Mouse (Mus musculus) MEL-GATA-1-ER (cell line): ENCODE results near the gene Trappc5.

Source experiments
- DNase-seq: peaks from one replicate; pipeline ENCODE4 v3.0.0-alpha.2; 2012; ENCODE audit warnings: low read depth; ENCODE audit errors: extremely low read depth

Gene Trappc5

DNA sequence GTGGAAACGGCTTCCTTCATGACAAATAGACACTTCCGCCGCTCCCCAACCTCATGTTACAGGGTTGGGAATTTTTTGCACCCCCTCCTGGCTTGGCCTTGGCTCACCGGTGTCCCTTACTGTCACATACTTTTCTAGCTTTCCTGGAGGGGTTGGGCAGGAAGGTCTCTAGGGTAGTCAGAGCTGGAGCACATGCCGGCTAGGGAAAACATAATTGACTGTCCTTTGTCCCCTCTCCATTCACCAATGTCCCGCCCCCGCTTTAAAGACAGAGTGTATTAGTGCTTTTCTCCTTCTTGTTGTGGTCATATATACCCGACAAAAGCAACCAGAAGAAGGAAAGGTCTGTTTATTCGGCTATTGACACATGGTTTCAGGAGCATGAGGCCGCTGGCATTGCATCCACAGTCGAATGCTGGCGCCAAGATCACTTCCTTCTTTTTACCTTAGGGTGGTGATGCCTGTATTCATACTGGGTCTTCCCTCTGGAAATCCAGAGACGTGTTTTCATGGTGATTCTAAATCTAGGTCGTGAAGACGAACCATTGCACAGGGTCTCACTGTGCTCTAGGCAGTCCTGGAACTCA lies 987 bp downstream of the Trappc5 start:
- DNase-seq, result peak; percentile 33

DNA sequence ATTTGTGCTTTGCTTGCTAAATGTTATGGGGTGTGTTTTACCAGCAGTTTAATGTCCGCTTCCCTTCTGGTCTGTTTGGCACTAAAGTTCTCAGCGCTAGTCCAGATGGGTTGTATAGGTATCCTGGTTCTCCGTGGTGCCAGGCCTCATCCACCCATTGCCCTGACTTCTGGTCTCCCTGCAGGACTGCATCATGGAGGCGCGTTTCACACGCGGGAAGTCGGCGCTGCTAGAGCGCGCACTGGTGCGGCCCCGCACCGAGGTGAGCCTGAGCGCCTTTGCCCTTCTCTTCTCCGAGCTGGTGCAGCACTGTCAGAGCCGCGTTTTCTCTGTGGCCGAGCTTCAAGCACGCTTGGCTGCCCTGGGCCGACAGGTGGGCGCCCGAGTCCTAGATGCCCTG lies 2.7 kb downstream of the Trappc5 start:
- DNase-seq, result no peak

DNA sequence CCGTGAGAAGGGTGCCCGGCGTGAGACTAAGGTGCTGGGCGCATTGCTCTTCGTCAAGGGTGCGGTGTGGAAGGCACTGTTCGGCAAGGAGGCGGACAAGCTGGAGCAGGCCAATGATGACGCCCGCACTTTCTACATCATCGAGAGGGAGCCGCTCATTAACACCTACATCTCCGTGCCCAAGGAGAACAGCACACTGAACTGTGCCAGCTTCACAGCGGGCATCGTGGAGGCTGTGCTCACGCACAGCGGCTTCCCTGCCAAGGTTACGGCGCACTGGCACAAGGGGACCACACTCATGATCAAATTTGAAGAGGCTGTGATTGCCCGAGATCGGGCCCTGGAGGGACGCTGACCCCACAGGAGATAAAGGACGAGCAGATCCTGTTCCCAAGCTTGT lies 3.1 kb downstream of the Trappc5 start:
- DNase-seq, result no peak

DNA sequence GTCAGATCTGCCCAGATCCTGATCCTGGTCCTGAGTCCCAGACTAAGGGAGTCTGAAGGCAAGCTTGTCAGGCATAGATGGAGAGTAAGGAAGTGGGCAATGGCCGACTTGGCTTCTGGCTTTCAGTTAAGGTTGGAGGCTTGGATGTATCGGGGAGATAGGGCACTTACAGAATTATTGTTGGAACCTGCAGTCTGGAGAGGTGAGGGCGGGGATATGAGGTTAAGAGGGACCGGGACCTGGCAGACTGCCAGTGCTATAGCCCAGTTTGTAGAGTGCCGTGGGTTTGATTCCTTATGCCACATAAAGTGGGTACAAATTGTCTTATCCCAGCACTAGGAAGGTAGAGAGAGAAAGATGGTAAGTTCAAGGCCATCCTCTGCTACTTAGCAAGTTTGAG lies 3.6 kb downstream of the Trappc5 start:
- DNase-seq, result no peak

DNA sequence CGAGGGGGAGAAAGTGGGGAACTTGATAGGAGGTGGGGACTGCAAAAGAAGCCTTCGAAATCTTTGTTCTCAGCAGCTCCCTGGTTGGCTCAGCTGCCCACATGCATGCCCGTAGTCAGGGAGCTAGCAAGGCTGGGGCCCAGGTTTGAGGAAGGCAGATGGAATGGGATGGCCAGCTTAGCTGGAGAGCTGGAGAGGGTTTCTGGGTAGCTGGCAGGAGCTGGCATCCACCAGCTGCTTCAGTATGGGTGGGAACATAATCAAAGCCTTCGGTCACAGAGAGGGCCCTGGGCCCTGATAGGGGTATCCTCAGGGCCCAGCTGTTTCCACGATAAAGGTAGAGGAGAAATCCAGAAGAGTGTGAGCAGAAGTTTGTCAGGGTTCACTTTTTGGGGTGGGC lies 6.3 kb downstream of the Trappc5 start:
- DNase-seq, result no peak

DNA sequence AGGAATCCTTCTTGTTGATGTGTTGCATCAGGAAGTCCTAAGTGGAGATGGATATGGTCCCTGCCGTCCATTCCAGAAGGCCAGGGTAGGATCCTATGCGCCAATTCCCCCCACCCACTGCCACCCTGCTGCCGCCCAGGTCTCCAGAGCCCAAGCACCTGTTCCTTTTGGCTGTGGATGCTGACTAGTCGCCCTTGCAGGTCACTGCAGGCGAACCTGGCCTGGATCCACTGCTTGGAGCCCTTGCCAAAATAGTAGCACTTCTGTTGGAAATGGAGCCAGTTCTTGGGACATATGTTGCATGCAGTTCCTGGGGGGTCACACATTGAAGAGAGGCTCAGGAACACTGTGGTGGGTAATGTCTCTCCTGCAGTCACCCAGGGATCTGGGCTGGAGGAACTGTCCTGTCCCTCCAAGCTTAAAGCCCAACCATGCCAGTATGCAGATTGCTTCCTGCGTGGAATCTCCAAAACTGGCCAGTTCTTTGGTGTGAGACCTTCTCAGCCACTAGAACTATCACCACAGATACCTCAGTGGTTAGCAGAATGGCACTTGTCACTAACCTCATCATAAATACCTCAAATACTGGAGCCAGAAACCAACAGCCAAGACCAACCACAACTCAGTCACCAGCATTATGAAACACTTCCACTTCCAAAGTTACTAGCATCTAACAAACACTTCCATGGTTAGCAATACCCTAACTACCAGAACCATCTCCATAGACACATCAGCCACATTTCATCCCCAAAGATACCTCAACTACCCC lies 7.5 kb downstream of the Trappc5 start:
- DNase-seq, result no peak

DNA sequence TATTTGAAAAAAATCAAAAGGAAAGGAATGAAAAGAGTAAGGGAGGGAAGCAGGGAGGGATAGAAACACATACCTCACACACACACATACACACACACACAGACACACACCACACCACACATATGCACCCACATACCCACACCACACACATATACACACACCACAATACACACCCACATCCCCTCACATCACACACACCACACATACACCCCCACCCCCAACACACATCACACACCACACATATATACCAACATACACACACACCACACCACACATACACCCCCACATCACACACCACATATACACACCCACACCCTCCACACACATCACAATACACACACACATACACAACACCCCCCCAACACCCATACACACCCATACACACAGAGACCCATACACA lies 8.4 kb downstream of the Trappc5 start:
- DNase-seq, result no peak

DNA sequence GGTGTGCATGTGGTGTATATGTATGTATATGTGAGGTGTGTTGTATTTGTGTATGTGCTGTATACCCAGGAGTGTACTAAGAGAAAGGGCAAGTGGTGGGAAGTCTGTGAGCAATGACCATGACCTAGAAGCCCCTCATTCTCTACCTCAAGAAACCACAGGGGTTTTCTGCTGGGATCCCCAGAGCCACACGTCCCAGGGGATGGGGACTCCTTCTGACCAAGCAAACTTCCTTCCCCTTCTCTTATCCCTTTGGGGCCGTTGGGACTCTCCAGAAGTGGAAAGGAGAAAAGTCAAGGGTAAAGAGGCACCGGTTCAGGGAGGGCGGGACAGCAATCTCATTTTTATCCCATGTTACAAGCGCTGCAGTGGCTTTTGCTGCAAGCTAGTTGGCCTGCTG lies 9.3 kb downstream of the Trappc5 start:
- no peak for DNase-seq

DNA sequence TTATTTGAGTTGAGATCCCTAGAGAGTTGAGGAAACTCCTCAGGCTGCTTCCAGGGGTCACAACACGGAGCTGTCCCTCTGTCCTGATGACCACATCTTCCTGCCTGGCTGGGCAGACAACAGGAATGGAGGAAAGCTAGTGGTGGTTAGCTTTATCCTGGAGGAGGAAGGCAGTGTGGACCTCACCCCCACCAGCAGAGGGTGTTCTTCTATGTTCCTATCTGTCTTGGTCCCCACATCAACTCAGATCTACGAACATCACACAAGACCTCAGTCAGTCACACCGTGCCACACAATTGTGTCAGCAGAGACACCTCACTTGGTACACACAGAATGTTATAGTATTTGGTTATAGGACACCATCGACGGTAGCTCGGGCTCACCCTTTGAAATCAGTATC lies 11.4 kb downstream of the Trappc5 start:
- DNase-seq, result no peak

DNA sequence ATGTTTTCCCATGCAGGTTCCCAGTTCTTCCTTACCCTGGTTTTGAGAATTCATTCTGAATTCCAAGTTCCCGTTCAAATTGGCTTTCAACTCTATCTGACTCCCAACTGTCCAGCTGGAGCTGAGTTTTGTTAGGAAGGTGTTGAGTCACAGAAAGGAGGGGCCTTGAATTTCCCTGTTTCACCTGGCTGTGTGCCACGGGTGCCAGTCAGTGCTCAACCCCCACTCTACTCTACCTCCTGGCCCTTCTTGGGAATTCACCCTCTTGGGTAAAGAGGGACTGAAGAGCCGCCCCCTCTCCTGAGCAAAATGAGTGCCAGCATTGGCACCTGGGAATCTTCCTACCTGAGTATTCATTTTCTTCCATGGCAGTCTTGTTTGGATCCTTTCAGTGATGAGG lies 14.7 kb downstream of the Trappc5 start:
- DNase-seq, result no peak

DNA sequence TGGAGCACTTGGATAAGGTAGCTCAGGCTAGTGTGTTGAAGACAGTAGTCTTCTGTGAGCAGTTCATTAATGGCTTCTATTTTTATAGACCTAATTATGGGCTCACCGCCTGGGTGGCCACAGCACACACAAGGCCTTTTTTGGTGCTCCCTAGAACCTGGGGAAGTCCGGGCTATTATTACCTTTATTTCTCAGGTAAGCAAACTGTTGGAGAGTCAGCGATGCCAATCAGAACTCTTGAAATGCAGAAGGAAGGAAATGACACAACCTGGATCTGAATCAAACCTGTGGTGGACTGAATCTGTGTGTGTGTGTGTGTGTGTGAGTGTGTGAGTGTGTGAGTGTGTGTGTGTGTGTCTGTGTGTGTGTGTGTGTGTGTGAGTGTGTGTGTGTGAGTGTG lies 18.0 kb downstream of the Trappc5 start, which contains the start of gene Fcer2a:
Gene Fcer2a (minus strand): TSS at position 55 of the 400 bp plus-strand sequence.
- no peak for DNase-seq

DNA sequence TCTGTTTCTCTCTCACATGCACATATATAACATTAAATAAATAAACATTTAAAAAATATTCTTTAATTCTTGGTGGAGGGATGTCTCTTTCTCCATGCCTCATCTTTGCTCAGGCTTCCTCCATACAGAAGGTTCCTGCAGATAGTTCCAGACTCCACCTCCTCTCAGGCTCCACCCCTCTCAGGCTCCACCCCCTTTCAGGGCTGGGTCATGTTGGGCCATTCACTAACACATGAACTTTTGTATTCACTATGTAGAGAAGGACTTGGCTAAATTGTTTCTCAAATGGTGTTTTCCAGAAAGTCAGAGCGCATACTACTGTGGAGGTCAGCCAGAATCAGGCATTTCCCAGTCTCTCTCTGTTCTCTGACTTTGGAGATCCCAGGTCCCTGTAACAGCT lies 25.4 kb downstream of the Trappc5 start:
- peak; percentile 29 for DNase-seq

DNA sequence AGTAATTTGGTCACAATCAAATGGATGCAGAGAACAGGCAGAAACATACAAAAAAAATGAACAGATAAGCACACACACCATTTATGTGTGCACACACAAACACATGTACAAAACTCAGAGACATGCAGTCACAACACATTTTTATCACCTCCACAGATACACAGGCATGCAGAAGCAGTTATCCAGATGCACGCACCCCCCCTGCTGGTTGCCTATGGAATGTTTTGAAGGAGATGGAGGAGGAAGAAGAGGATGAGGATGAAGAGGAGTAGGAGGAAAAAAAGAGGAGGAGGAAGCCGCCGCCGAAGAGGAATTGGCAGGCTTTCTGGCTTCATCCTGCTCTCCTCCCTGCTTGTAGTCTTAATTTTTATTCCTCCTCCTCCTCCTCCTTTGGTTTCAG lies 29.6 kb downstream of the Trappc5 start:
- DNase-seq, result no peak

DNA sequence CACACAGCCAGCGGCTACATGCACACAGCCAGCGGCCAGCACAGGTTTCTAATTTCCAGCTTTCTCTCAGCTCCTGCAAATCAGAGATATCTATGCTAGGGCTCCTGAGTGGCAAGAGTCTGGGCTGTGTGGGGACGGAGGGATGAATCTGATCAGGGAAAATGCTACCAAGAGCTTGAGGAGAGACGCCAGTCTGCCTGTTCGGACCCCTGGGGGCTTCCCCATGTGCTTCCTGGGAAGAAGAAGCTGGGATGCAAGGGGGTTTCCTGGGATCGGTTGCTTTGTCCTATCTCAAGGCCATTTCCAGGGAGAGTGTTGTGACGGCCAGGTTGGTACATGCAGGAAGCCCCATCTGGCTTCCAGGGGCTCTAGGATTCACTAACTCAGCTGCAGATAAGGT lies 31.5 kb downstream of the Trappc5 start:
- no peak for DNase-seq

DNA sequence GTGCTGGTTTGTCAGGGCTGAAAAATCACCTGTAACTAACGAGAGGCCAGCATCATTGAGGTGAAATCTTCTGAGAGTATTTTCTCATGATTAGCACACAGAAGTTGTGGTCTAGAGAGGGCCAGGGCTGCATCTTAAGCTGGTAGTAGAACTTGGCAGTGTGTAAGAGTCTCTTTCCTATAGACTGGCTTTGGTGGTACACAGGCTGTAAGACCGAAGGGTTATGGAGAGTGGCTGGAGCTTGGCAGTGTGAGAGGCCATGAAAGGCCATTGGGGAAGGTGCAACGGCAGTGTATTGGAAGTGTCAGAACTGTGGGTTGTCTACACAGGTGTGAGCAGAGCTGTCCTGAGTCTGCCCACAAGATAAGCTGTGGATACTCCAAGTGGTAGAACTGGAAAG lies 34.2 kb downstream of the Trappc5 start:
- DNase-seq, result no peak

DNA sequence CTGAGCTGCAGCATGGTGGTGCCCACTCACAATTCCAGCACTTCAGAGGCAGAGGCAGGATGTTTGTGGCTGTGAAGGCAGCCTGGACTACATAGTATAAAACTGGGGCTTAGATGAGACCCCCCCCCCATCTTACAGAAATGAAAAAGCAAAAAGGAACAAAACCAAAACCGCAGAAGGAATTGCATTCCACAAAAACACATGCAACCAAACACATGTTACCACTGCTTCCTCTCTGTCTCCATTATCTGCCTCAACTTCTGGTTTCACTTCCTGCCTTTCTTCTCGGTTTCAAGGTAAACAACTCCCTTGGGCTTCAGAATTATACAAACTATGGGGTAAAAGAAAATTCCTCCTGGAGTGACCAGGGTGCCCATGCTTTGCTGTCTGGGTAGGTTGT lies 35.5 kb downstream of the Trappc5 start:
- DNase-seq, result peak; percentile 78

DNA sequence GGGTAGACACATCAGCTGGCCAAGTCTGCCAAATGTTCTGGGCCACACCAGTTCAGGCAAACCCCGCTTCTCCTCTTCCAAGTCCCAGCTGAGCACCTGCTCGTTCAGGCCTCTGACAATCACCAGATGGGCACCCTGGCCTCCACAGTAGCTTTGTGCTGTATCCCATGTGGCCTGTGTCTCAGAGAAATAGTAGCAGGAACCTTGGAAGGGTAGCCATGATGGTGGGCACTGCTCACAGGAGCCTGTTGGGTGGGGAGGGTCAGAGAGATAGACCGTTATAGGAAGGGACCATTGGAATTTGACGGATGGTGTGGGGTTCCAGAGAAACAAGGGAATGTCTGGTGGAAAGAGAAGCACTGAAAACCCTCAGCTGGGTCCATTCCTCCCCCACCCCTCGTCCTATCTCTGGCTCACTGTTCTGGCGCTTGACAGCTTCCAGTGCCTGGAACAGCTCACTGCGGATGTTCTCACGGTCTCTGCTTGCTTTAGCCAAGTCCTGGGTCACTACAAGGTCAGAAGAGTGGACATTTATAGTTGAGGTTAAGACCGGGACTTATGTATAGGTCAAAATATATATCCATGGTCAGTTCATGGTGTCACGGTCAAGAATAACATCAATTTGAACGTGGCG lies 41.3 kb downstream of the Trappc5 start:
- DNase-seq, result no peak

DNA sequence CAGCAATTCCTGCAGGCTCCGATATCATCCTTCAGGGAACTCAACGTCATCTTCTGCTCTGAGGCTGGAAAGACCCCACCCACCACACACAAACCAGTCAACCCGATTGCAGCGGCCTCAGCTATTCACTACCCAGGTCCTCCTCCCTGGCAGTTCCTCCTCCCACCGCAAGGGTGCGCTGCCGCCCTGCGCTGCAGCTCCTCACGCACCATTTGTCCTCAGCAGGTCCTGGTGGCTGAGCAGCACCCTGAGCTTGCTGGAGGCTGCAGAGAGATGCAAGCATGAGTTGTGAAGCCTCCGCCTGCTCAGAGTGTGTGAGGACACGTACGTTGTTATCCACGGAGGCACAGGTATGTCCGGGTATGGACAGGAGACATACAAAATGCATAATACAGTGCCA lies 42.5 kb downstream of the Trappc5 start:
- peak; percentile 41 for DNase-seq

DNA sequence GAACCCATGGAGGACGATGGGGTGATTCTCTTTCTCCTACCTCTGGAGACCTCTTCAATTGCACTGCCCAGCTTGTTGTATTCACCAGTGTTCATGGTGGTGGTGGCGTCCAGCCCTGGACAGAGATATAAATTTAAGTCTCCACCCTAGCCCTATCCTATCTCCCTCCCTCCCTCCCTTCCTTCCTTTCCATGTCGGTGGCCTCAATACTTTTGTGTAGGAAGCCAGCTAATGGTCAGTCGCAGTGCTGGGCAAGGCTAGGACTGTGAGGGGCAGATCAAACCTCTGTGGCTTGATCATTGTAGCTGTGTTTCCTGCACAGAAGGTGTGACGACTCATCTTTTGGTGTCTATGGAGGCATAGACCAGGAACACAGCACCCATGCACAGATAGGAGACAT lies 44.5 kb downstream of the Trappc5 start, which contains the start of gene Clec4g:
Gene Clec4g (minus strand): TSS at position 101 of the 400 bp plus-strand sequence.
- no peak for DNase-seq

DNA sequence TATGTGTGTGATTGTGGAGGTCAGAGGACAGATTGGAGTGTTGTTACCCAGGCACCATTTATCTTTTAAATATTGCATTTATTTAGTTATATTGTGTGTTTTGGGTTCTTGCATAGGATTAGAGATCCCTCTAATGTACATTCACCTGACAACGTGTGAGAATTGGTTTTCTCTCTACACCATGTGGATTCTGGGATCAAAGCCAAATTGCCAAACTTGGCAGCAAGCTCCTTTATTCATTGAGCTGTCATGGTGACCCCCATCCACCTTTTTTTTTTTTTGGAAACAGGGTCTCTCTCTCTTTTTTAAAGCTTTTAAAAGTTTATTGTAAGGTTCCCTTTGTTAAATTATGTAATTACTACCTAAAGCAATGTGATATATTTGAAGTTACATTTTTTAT lies 44.9 kb downstream of the Trappc5 start:
- no peak for DNase-seq
